Mouse (Mus musculus): ENCODE measurements at regions not wholly inside any gene's neighbourhood (a gene's known extent, or its start where the extent isn't known, plus 50 kb on each side); places are given as distances from the start of the nearest gene placed in this dataset.

DNA sequence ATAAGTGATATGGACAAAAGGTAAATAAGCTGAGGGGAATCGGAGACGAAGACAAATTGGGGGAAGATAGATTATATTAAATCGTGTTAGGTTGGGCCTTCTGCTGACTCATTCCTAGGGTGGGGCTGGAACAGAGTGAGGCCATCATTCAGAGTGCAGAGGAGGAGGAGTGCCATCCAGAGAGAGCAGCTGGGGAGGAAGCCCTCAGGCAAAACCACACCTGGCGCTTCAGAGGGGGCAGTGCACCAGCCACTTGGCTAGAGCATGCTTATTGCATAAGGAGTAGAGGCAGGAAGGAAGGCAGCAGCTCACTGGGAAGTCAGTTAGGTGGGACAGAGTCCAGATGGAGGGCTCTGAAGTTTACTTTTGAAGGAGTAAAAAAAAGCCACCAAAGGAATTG, 51.0 kb upstream of the Bank1 start:
- 63% methylated on average over 4 of the region's 4 CpGs for WGBS
- no peak for ATAC-seq (ENCODE audit: insufficient number of reproducible peaks, insufficient read depth, low FRiP score, low TSS enrichment, low read depth)
- H3K4me3 ChIP-seq: no peak overlapping the region
- H3K27ac ChIP-seq: no peak overlapping the region
- no peaks in the 10 kb centered on the region for H3K4me1 ChIP-seq
- H3K27me3 ChIP-seq: no peaks in the 10 kb centered on the region
- no peak overlapping the region for H3K4me2 ChIP-seq
- H3K9ac ChIP-seq: no peak overlapping the region
- H3K36me3 ChIP-seq: no peaks in the 10 kb centered on the region
- no peaks in the 10 kb centered on the region for H3K9me3 ChIP-seq

All from embryonic facial prominence, embryonic 13.5 days (tissue).